Mouse (Mus musculus): Measurements from ENCODE around the gene Dtd2. TPM values are rescaled to one million over a fixed set of nuclear protein-coding genes. Genes with fewer than 3 reads are reported as not detected.
A peak's percentile ranks its signal among the peaks of the same experiment; 100 is the strongest.

Dtd2 gene
- 16.0 and 17.9 TPM in 2 replicates for polyA plus RNA-seq (2015; fragmentation: Nextera tagmentation; extraction: Ambion mirVana)

DNA sequence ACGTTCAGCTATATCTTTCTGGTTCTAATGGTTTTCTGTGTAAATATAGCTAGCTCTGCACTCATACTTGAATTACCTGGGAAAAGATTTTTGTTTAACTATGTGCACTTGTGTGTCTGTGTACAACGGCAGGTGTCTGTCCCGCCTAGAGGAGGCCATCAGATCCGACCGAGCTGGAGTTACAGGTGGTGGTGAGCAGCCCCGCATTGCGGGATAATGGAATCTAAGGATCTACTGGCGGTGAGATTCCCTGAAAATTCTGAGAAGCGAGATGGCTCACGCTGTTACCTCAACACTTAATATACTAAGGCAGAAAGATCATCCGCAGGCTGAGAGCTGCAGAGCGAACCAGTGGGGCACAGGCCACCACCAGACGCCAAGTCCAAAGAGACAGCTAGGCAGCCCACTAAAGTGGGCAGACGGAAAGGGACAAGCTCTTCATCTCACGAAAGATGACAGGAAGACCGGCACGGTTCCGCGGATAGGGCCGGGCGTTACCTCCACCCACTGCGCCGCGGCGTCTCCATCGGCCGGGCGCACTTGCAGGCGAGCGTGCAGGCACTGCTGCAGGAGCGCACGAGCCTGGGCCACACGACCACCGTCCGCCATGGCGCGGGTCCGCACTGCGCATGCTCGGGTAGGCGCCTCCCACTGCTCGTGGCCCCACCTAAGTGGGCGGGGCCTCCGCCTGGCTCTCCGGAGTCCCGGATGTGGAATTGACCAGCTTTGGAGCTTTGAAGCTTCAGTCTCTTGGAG is at the start of gene Dtd2:
Gene Dtd2 (minus strand): TSS at position 625 of the 756 bp plus-strand sequence.
- ATAC-seq (ENCODE audit: low read depth), result peak; percentile 95
- peak within 1 kb of the TSS; percentile 80 for H3K9ac ChIP-seq
- no peaks in the 10 kb centered on the region for H3K36me3 ChIP-seq
- 3% methylated on average over 46 of the region's 46 CpGs for WGBS
- peaks cover 17% of the 10 kb centered on the region; the same call in 1 of the 2 replicates for H3K4me1 ChIP-seq (replicated peaks)
- H3K4me3 ChIP-seq, result peak within 1 kb of the TSS; percentile 72
- peak within 1 kb of the TSS; percentile 68 for H3K4me2 ChIP-seq
- no peaks in the 10 kb centered on the region for H3K27me3 ChIP-seq
- no peaks in the 10 kb centered on the region for H3K9me3 ChIP-seq
- H3K27ac ChIP-seq (replicated peaks), result peak within 1 kb of the TSS; percentile 77

DNA sequence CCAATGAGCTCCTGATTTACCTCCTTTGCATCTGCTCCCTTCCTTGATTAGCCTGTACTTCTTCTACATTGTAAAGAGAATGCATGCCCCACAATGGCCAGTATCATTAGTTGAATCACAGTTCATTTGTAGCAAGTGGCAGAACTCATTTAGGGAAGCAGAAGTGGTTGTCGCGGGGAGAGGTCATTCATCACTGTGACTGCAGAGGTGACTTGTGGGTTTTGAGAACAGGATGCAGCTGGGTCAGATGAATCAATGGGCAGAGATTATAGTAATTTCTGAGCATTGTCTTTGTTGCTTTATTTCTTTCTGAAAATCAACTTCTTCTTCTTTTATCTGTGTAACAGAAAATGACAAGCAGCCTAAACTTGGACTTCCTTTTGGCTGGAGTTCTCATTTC is 43.0 kb upstream of the Dtd2 start:
- Histone ChIP-seq H3K27me3 (no peaks in the 10 kb centered on the region), H3K4me3 (no peak overlapping the region), H3K4me2 (no peak overlapping the region), H3K4me1 (replicated peaks) (no peaks in the 10 kb centered on the region), H3K27ac (replicated peaks) (no peak overlapping the region), H3K9ac (no peak overlapping the region), H3K36me3 (no peaks in the 10 kb centered on the region), H3K9me3 (no peaks in the 10 kb centered on the region)
- ATAC-seq (ENCODE audit: low read depth), result no peak
- 50% methylated on average over 2 of the region's 2 CpGs for WGBS

- WGBS, result 94% methylated on average over 4 of the region's 4 CpGs
- no peak overlapping the region for H3K27ac ChIP-seq (replicated peaks)
- H3K36me3 ChIP-seq, result no peaks in the 10 kb centered on the region
- no peak overlapping the region for H3K9ac ChIP-seq
- no peaks in the 10 kb centered on the region for H3K27me3 ChIP-seq
- ATAC-seq (ENCODE audit: low read depth), result no peak
- H3K4me1 ChIP-seq (replicated peaks), result no peaks in the 10 kb centered on the region
- H3K4me3 ChIP-seq, result no peak overlapping the region
- H3K4me2 ChIP-seq, result no peak overlapping the region
- H3K9me3 ChIP-seq, result no peaks in the 10 kb centered on the region
Measured at GRCm38 (mm10) chr12:52046371-52046770, 40.1 kb upstream of the Dtd2 start.

DNA sequence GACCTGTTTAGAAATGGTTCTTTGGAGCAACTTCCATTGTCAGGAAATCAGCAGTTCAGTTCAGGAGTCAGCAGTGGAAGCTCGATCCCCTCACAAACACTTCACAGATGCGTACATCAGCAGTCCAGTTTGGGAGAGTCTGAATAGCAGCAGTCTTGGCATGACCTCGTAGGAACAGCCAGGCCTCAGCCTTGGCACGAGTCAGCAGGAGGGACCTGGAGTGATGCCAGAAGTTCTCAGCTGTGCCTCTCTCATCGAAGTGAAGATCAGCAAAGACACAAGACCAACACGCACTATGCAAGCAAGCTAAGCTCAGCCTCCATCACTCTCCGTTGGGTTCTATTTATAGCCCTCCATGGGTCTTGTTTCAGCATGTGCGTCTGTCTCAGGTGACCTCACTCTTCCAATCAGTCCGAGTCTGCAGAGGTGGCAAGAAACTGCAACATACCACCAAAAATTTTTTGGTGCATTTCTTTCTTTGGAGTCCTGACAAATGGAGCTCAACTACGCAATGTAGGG is 36.6 kb upstream of the Dtd2 start:
- Histone ChIP-seq H3K4me3 (no peak overlapping the region), H3K4me1 (replicated peaks) (no peaks in the 10 kb centered on the region), H3K36me3 (no peaks in the 10 kb centered on the region), H3K27ac (replicated peaks) (no peak overlapping the region), H3K9me3 (no peaks in the 10 kb centered on the region), H3K9ac (no peak overlapping the region), H3K4me2 (no peak overlapping the region), H3K27me3 (no peaks in the 10 kb centered on the region)
- ATAC-seq (ENCODE audit: low read depth), result no peak
- 71% methylated on average over 10 of the region's 10 CpGs for WGBS

DNA sequence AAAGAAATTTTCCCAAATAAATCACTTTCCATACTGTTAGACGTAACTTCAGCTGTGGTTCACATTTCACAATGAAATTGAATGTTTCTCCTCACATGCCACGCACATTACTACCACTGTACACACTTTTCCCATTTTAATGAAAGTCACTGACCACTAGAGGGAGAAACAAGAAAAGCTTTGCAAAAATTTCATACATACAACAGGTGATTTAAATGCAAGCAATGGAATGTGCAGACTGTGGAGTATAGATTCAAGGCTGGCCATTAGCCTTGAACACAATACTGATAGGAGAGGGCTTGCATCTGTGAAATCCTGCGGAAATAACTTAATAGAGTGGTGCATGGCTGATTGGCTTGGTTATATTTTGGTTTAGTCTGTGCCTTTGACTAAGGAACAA is 32.1 kb upstream of the Dtd2 start:
- WGBS, result 74% methylated on average over 3 of the region's 3 CpGs
- H3K9ac ChIP-seq, result no peak overlapping the region
- no peak overlapping the region for H3K4me2 ChIP-seq
- H3K27ac ChIP-seq (replicated peaks), result no peak overlapping the region
- no peaks in the 10 kb centered on the region for H3K36me3 ChIP-seq
- no peak overlapping the region for H3K4me3 ChIP-seq
- H3K9me3 ChIP-seq, result no peaks in the 10 kb centered on the region
- no peaks in the 10 kb centered on the region for H3K4me1 ChIP-seq (replicated peaks)
- peak; percentile 36; the same call in 1 of the 2 replicates for ATAC-seq (ENCODE audit: low read depth)
- no peaks in the 10 kb centered on the region for H3K27me3 ChIP-seq

- no peaks in the 10 kb centered on the region for H3K27me3 ChIP-seq
- 84% methylated on average over 3 of the region's 3 CpGs for WGBS
- H3K9me3 ChIP-seq, result no peaks in the 10 kb centered on the region
- H3K4me3 ChIP-seq, result no peak overlapping the region
- H3K4me1 ChIP-seq (replicated peaks), result no peaks in the 10 kb centered on the region
- no peak for ATAC-seq (ENCODE audit: low read depth)
- H3K9ac ChIP-seq, result no peak overlapping the region
- H3K36me3 ChIP-seq, result no peaks in the 10 kb centered on the region
- no peak overlapping the region for H3K4me2 ChIP-seq
- H3K27ac ChIP-seq (replicated peaks), result no peak overlapping the region
Measured at GRCm38 (mm10) chr12:52034956-52035355, 28.7 kb upstream of the Dtd2 start.

GRCm38 (mm10) chr12:52032276-52032675 is 26.0 kb upstream of the Dtd2 start:
- H3K4me1 ChIP-seq (replicated peaks), result no peaks in the 10 kb centered on the region
- 88% methylated on average over 6 of the region's 6 CpGs for WGBS
- no peak overlapping the region for H3K9ac ChIP-seq
- no peak overlapping the region for H3K4me3 ChIP-seq
- no peaks in the 10 kb centered on the region for H3K9me3 ChIP-seq
- H3K27me3 ChIP-seq, result no peaks in the 10 kb centered on the region
- no peak overlapping the region for H3K4me2 ChIP-seq
- no peaks in the 10 kb centered on the region for H3K36me3 ChIP-seq
- H3K27ac ChIP-seq (replicated peaks), result no peak overlapping the region
- no peak for ATAC-seq (ENCODE audit: low read depth)

DNA sequence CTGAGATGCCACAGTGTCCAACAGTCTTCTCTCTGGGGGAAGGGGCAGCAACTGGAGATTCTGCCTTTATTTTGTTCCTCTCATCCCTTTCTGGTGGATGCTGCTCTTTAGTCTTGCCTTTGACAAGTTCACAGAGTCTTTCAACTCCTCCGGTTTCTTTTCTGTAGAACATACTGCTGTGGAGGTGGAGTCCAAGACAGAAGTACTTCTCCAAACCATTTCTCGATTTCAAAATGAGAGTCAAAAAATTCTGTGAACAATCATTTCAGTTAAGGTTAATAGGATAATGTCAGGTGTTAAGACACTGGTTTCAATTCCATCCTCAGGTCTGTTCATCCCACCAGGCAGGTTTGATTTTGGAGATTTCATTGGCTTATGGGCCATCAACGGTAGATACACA is 21.7 kb upstream of the Dtd2 start, which contains the start of gene Gpr33:
Gene Gpr33 (minus strand): TSS at position 101 of the 400 bp plus-strand sequence.
- Histone ChIP-seq H3K4me2 (no peak within 1 kb of the TSS), H3K27ac (replicated peaks) (no peak within 1 kb of the TSS), H3K4me1 (replicated peaks) (no peaks in the 10 kb centered on the region), H3K36me3 (no peaks in the 10 kb centered on the region), H3K9ac (no peak within 1 kb of the TSS), H3K9me3 (no peaks in the 10 kb centered on the region), H3K4me3 (no peak within 1 kb of the TSS), H3K27me3 (no peaks in the 10 kb centered on the region)
- no peak for ATAC-seq (ENCODE audit: low read depth)
- WGBS, result 94% methylated on average over 3 of the region's 3 CpGs

DNA sequence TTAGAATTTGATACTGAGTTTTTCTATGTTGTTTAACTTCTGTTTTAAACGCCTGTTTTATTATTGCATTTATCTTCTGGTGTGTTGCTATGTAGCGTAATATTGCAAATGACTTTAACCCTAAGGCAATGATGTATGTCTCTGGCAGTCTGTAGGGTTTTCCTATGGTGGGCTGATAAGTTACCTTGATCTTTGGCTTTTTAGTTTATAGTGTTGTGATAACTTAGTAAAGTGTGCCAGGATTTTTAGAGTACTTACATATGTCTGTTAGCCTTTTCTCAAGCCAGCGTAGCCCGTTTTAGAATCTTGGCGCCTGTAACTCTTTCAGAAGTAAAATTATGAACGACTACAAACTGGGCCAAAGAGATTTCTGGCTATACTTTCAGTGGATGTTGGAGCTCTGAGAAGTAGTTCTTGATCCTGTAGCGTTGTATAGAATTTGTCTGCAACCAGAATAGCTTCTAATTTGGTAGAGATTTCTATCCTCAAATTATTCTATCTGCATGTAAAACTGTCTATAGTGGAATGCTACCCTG is 8.3 kb upstream of the Dtd2 start:
- 91% methylated on average over 7 of the region's 7 CpGs for WGBS
- no peaks in the 10 kb centered on the region for H3K9me3 ChIP-seq
- H3K4me1 ChIP-seq (replicated peaks), result peaks cover 7% of the 10 kb centered on the region; the same call in 1 of the 2 replicates
- no peak overlapping the region for H3K27ac ChIP-seq (replicated peaks)
- H3K9ac ChIP-seq, result no peak overlapping the region
- no peaks in the 10 kb centered on the region for H3K27me3 ChIP-seq
- no peak overlapping the region for H3K4me2 ChIP-seq
- H3K36me3 ChIP-seq, result no peaks in the 10 kb centered on the region
- no peak overlapping the region for H3K4me3 ChIP-seq
- ATAC-seq (ENCODE audit: low read depth), result no peak

GRCm38 (mm10) chr12:52014044-52014443 is 7.7 kb upstream of the Dtd2 start:
- Histone ChIP-seq H3K27ac (replicated peaks) (no peak overlapping the region), H3K27me3 (no peaks in the 10 kb centered on the region), H3K36me3 (no peaks in the 10 kb centered on the region), H3K9ac (no peak overlapping the region), H3K4me3 (no peak overlapping the region), H3K4me2 (no peak overlapping the region), H3K4me1 (replicated peaks) (peaks cover 7% of the 10 kb centered on the region; the same call in 1 of the 2 replicates), H3K9me3 (no peaks in the 10 kb centered on the region)
- no peak for ATAC-seq (ENCODE audit: low read depth)
- 88% methylated on average over 11 of the region's 11 CpGs for WGBS

GRCm38 (mm10) chr12:52013274-52013673 is 7.0 kb upstream of the Dtd2 start:
- no peak overlapping the region for H3K4me3 ChIP-seq
- no peak overlapping the region for H3K27ac ChIP-seq (replicated peaks)
- H3K4me2 ChIP-seq, result no peak overlapping the region
- H3K4me1 ChIP-seq (replicated peaks), result peaks cover 7% of the 10 kb centered on the region; the same call in 1 of the 2 replicates
- no peak overlapping the region for H3K9ac ChIP-seq
- no peaks in the 10 kb centered on the region for H3K9me3 ChIP-seq
- H3K27me3 ChIP-seq, result no peaks in the 10 kb centered on the region
- H3K36me3 ChIP-seq, result no peaks in the 10 kb centered on the region
- ATAC-seq (ENCODE audit: low read depth), result no peak
- WGBS, result 51% methylated on average over 9 of the region's 9 CpGs

DNA sequence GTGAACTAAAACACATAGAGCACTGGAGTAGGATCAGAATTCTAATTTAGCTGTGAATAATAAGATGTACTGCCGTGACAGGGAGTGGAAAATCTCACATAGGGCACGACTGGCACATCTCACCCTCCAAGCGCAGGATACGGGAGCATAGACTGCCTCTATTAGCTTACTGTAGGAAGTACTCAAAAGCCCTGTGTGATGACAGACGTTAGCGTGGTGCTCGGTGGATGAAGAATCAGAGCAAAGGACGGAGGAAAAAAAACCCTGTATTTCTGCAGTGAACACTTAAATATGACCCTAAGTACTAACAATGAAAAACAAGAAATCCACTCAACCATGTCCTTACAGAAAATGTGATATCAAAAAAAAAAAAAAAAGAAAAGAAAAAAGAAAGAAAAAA is 5.9 kb upstream of the Dtd2 start:
- Histone ChIP-seq H3K27ac (replicated peaks) (no peak overlapping the region), H3K4me1 (replicated peaks) (peaks cover 7% of the 10 kb centered on the region; the same call in 1 of the 2 replicates), H3K9ac (no peak overlapping the region), H3K4me3 (no peak overlapping the region), H3K27me3 (no peaks in the 10 kb centered on the region), H3K4me2 (no peak overlapping the region), H3K9me3 (no peaks in the 10 kb centered on the region), H3K36me3 (no peaks in the 10 kb centered on the region)
- WGBS, result 83% methylated on average over 8 of the region's 8 CpGs
- no peak for ATAC-seq (ENCODE audit: low read depth)

Data from neural tube, embryonic 13.5 days (tissue).